Mouse (Mus musculus) midbrain, embryonic 12.5 days (tissue): ENCODE results near the gene Dgkg. TPM values are rescaled to one million over a fixed set of nuclear protein-coding genes. Genes with fewer than 3 reads are reported as not detected.

Experiments
- ATAC-seq: fragments of 200-750 bp; cut with Nextera tagmentation; 2 replicates; pipeline ENCODE4 v1.8.0; 2017; ENCODE audit warnings: low read depth, moderate TSS enrichment, moderate library complexity; ENCODE audit not compliant: low FRiP score
- H3K27ac ChIP-seq: fragments of 300-500 bp; sonication (generic); replicated peaks from 2 replicates; pipeline ENCODE4 v1.5.1; 2016; ENCODE audit warnings: mild to moderate bottlenecking
- H3K27me3 ChIP-seq: fragments of 300-500 bp; sonication (generic); 2 replicates; pipeline ENCODE4 v1.6.1; 2016; ENCODE audit warnings: mild to moderate bottlenecking
- H3K36me3 ChIP-seq: fragments of 300-500 bp; sonication (generic); 2 replicates; pipeline ENCODE4 v1.6.1; 2016
- H3K4me1 ChIP-seq: fragments of 300-500 bp; sonication (generic); 2 replicates; pipeline ENCODE4 v1.6.1; 2016
- H3K4me2 ChIP-seq: fragments of 300-500 bp; sonication (generic); replicated peaks from 2 replicates; pipeline ENCODE4 v1.6.1; 2016; ENCODE audit warnings: mild to moderate bottlenecking, moderate library complexity
- H3K4me3 ChIP-seq: fragments of 300-500 bp; sonication (generic); 2 replicates; pipeline ENCODE4 v1.5.1; 2016; ENCODE audit warnings: mild to moderate bottlenecking
- H3K9ac ChIP-seq: fragments of 300-500 bp; sonication (generic); replicated peaks from 2 replicates; pipeline ENCODE4 v1.6.1; 2016; ENCODE audit warnings: mild to moderate bottlenecking, moderate library complexity
- H3K9me3 ChIP-seq: fragments of 300-500 bp; sonication (generic); 2 replicates; pipeline ENCODE4 v1.6.1; 2016; ENCODE audit warnings: mild to moderate bottlenecking
- WGBS: fragments of 180-500 bp; shearing (Covaris S2); methylation state at CpG from one replicate; pipeline ENCODE4 v1.1.7; 2016; 5-methylcytosine and 5-hydroxymethylcytosine counted together
- polyA plus RNA-seq: library from polyadenylated mRNA; unstranded; fragments of >200 nt; fragmentation: Nextera tagmentation; extraction: Ambion mirVana; gene quantifications from 2 replicates; pipeline ENCODE4 v1.2.1, GENCODE M21; 2016

The Dgkg gene
- polyA plus RNA-seq, 1 experiment from 2014 or later: 0.17 TPM

DNA sequence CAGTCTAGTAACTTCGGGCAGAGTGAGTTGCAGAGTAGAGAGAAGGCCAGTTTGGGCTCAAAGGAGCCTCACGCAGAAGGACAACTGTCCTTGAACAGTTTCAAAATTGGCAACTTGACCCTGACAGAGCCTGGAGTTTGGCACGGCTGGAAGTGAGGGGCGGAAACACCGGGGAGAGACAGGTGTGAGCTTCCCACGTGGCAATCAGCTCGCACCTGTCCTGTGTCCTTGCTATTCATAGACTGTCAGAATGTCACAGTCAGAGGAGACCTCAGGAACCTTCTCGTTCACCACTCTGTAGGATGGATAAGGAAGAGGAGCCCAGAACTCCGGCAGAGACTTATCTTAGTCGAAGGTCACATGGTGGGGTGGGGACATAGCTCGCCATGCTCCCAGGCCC is 187.6 kb downstream of the Dgkg start:
- no peaks in the 10 kb centered on the region for H3K27me3 ChIP-seq
- WGBS: 89% methylated on average over 11 of the region's 11 CpGs
- H3K4me3 ChIP-seq: no peak overlapping the region
- H3K9ac ChIP-seq: no peak overlapping the region
- H3K27ac ChIP-seq: no peak overlapping the region
- no peaks in the 10 kb centered on the region for H3K4me1 ChIP-seq
- H3K36me3 ChIP-seq: no peaks in the 10 kb centered on the region
- ATAC-seq: no peak
- no peaks in the 10 kb centered on the region for H3K9me3 ChIP-seq
- H3K4me2 ChIP-seq: no peak overlapping the region

DNA sequence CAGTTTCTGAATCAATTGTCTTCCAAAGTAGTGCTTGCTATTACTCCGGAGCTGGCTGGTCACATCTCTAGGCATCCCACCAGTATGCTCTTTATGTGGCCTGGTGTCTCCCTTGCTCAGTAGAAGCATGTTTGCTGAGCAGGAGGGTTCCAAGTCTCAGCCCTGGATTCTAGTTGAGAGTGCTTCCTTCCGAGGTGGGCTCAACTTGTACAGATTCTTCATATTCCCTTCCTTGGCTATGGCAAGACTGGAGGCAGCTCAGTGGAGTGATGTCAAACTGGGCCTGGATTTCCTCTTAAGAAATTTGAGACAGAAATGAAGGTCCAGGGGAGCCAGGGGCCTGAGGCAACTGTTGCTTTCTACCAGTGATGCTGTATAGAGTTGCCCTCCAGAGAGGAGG is 189.9 kb downstream of the Dgkg start:
- WGBS: 94% methylated on average over 2 of the region's 2 CpGs
- no peak for ATAC-seq
- no peak overlapping the region for H3K4me2 ChIP-seq
- no peaks in the 10 kb centered on the region for H3K4me1 ChIP-seq
- H3K27me3 ChIP-seq: no peaks in the 10 kb centered on the region
- no peaks in the 10 kb centered on the region for H3K9me3 ChIP-seq
- no peak overlapping the region for H3K4me3 ChIP-seq
- H3K36me3 ChIP-seq: no peaks in the 10 kb centered on the region
- H3K9ac ChIP-seq: no peak overlapping the region
- H3K27ac ChIP-seq: no peak overlapping the region

DNA sequence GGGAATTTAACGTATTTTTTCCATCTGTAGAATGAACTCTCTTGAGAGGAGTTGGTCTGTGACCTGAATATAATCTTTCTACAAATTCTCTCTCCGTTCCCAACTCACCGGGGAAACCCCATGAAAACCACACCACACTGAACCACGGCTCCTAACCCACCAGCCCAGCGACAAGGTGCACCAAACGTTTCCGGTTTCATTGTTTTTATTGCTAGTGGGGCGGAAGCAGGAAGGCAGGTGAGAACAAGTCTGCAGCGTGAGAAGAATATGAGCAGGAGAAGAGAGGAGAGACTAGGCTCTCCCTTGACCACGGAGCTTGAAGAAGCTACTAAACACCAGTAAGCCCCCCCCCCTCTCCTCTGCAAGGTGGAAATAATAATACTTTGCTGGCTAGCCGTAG is 190.6 kb downstream of the Dgkg start:
- no peaks in the 10 kb centered on the region for H3K9me3 ChIP-seq
- no peaks in the 10 kb centered on the region for H3K27me3 ChIP-seq
- ATAC-seq: no peak
- 89% methylated on average over 11 of the region's 11 CpGs for WGBS
- no peak overlapping the region for H3K9ac ChIP-seq
- H3K4me2 ChIP-seq: no peak overlapping the region
- no peak overlapping the region for H3K4me3 ChIP-seq
- no peak overlapping the region for H3K27ac ChIP-seq
- H3K4me1 ChIP-seq: no peaks in the 10 kb centered on the region
- no peaks in the 10 kb centered on the region for H3K36me3 ChIP-seq

DNA sequence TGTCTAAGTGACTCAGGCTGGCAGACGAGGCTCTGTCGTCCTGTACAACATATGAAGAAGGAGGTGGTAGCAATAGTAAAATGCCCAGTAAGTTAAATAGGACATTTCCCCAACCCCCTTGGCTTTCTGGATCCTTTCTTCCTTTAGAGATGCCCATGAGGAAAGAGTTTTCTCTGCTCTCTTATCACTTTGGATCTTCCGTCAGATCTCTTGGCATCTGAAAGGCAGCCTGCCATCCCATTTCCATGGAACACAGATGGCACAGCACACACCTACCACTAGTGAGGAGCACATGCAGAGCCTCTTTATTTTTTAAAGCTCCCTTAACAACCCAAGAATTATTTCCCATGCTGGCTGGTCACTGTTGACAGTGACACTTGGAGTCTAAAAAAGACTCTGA is 194.8 kb downstream of the Dgkg start:
- H3K4me1 ChIP-seq: no peaks in the 10 kb centered on the region
- WGBS: 92% methylated on average over 3 of the region's 3 CpGs
- no peak overlapping the region for H3K4me3 ChIP-seq
- H3K9ac ChIP-seq: no peak overlapping the region
- ATAC-seq: no peak
- H3K4me2 ChIP-seq: no peak overlapping the region
- no peaks in the 10 kb centered on the region for H3K9me3 ChIP-seq
- H3K36me3 ChIP-seq: no peaks in the 10 kb centered on the region
- H3K27me3 ChIP-seq: no peaks in the 10 kb centered on the region
- no peak overlapping the region for H3K27ac ChIP-seq

DNA sequence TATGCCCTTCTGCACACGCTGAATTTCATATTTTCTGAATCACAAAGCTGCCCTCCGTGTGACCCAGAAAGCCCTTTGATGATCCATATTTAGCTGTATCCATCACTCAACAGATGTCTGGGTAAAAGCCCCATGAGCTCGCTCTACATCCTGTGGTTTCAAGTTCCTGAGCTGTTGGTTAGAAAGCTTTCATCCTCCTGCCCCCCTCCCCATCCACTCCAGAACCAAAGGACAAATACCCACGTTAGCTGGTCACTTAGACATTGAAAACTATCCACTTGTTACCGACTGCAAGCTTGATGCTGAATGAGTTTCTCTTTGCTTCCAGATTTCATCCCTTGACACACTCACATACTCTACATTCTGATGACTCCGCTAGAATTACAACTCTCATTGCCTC is 195.3 kb downstream of the Dgkg start:
- Histone ChIP-seq H3K4me3 (no peak overlapping the region), H3K9me3 (no peaks in the 10 kb centered on the region), H3K4me1 (no peaks in the 10 kb centered on the region), H3K9ac (no peak overlapping the region), H3K4me2 (no peak overlapping the region), H3K36me3 (no peaks in the 10 kb centered on the region), H3K27ac (no peak overlapping the region), H3K27me3 (no peaks in the 10 kb centered on the region; the same call in 1 of the 2 replicates)
- no peak for ATAC-seq
- 81% methylated on average over 6 of the region's 6 CpGs for WGBS

DNA sequence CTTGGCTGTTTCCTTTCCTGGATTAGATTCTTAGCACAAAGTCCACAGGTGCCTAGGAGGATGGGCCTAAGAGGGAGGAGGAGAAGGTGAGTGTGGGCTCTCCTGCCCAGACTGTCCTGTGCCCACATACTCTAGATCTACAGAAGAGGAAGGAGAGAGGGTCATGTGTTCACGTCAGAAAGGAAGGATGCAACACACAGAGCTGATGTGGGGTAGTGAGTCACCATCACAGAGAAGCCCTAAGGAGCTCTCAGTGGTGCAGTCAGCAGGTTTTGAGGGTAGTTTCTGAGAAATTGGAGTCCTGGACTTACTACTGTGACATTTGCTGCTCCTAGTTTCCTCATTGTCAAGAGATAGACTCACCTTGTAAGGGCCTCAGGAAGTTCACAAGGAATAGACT is 196.1 kb downstream of the Dgkg start:
- Histone ChIP-seq H3K4me2 (no peak overlapping the region), H3K9ac (no peak overlapping the region), H3K9me3 (no peaks in the 10 kb centered on the region), H3K4me1 (no peaks in the 10 kb centered on the region), H3K27me3 (no peaks in the 10 kb centered on the region; the same call in 1 of the 2 replicates), H3K36me3 (no peaks in the 10 kb centered on the region), H3K4me3 (no peak overlapping the region), H3K27ac (no peak overlapping the region)
- ATAC-seq: no peak
- 84% methylated on average over 1 of the region's 1 CpGs for WGBS

DNA sequence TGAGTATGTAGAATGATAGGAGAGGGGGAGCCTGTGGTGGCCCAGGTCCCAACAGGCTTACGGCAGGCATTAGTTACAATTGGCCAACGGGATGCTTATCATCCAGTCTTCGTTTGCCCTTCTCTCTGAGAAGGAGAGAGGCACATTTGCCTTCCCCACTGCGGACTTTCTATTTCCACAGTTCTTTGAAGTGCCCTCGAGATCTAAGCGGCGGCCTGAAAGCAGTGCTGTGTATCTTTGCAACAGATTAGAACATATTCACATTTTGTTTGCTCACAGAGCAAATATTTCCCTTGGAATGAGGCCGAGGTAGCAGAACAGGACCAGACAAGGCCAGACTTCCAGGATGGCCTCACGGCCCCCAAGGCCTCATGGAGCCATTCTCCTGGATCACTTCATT is 204.9 kb downstream of the Dgkg start:
- Histone ChIP-seq H3K4me1 (no peaks in the 10 kb centered on the region), H3K27ac (no peak overlapping the region), H3K27me3 (no peaks in the 10 kb centered on the region; the same call in 1 of the 2 replicates), H3K4me3 (no peak overlapping the region), H3K36me3 (no peaks in the 10 kb centered on the region), H3K4me2 (no peak overlapping the region), H3K9ac (no peak overlapping the region), H3K9me3 (no peaks in the 10 kb centered on the region)
- 85% methylated on average over 9 of the region's 9 CpGs for WGBS
- no peak for ATAC-seq

DNA sequence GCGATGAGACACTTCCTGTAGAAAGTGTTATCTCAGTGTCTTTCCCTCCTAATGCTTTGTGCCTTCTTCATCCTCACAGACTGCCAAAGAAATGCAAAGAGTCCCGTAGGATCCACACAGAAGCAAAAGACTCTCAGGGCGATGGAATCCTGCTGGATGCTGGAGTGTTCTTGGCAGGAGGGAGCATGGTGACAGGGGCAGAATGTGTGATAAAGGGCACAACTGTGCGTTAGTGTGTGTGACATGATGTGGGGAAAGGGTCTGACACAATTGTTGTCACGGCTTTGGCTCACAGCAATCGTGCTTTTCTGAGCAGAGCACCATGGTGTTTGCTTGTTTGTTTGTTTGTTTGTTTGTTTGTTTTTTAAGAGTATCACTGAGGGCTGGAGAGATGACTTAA is 208.9 kb downstream of the Dgkg start:
- 84% methylated on average over 6 of the region's 6 CpGs for WGBS
- Histone ChIP-seq H3K4me2 (no peak overlapping the region), H3K9ac (no peak overlapping the region), H3K4me3 (no peak overlapping the region), H3K27ac (no peak overlapping the region), H3K27me3 (peaks cover 14% of the 10 kb centered on the region), H3K36me3 (no peaks in the 10 kb centered on the region), H3K9me3 (no peaks in the 10 kb centered on the region), H3K4me1 (no peaks in the 10 kb centered on the region)
- ATAC-seq: no peak

DNA sequence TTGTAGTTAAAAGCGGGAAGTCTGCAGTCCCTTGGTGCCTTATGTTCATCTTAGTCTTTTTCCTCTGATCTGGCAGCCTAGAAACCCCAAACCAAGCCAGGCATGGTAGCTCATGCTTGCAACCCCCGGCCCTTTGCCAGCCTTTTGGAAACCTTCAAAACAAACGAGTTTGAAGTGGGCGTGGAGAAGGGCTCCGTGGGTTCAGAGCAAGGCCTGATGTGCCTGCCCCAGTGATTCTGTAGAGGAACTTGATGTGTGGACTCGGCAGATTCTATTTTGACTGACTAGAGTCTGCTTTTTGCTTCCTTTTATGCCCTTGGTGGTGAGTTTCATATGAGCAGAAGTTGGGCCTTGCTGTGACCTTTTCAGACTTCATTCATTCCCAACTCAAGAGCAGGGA is 212.2 kb downstream of the Dgkg start:
- no peaks in the 10 kb centered on the region for H3K9me3 ChIP-seq
- H3K27me3 ChIP-seq: peaks cover 44% of the 10 kb centered on the region
- no peak overlapping the region for H3K9ac ChIP-seq
- no peaks in the 10 kb centered on the region for H3K36me3 ChIP-seq
- no peak overlapping the region for H3K4me2 ChIP-seq
- H3K4me1 ChIP-seq: peaks cover 13% of the 10 kb centered on the region
- H3K4me3 ChIP-seq: no peak overlapping the region
- no peak for ATAC-seq
- WGBS: 72% methylated on average over 6 of the region's 6 CpGs
- no peak overlapping the region for H3K27ac ChIP-seq

DNA sequence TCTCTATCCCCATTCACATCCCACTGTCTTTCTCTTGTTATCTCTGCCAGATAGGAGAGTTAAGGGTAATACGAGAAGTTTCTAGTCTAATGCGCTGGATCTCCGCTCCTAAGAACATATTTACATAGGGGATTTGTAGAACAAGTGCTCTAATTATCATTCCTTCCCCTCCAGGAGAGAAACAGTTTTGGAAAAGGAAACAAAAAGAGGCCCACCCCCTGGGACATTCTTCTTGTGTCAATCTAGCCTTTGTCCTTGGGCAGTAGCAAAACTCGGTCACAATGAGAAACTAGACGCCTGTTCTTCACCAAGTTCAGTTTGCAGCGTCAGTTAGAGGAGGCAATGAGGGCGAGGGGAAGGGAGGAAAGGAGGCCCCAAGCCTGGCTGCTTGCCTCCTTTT is 214.8 kb downstream of the Dgkg start:
- Histone ChIP-seq H3K9me3 (no peaks in the 10 kb centered on the region), H3K36me3 (no peaks in the 10 kb centered on the region), H3K27me3 (peaks cover 60% of the 10 kb centered on the region), H3K27ac (no peak overlapping the region), H3K9ac (no peak overlapping the region), H3K4me3 (no peak overlapping the region), H3K4me2 (no peak overlapping the region), H3K4me1 (peaks cover 20% of the 10 kb centered on the region)
- no peak for ATAC-seq
- WGBS: 17% methylated on average over 7 of the region's 7 CpGs

DNA sequence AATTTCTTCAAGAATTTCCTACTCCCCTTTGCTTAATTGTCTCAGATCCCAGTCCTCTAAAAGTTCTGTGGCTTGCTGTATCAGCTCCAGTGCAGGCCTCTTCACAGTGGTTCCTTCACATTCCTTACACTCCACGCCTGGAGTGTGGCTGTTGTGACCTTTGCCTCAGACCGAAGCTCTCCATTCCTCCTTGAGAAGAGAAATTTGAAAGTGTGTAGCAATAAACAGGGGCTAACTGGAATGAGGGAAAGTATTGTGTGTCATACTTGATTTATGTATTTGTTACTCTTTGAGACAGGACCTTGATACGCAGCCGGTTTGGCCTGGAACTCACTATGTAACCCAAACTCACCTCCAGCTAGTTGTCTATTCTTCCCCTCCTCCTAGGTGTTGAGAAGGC is 215.7 kb downstream of the Dgkg start:
- no peak for ATAC-seq
- WGBS: 83% methylated on average over 4 of the region's 4 CpGs
- Histone ChIP-seq H3K9ac (no peak overlapping the region), H3K36me3 (no peaks in the 10 kb centered on the region), H3K27ac (no peak overlapping the region), H3K4me1 (peaks cover 20% of the 10 kb centered on the region), H3K9me3 (no peaks in the 10 kb centered on the region), H3K4me3 (no peak overlapping the region), H3K4me2 (no peak overlapping the region), H3K27me3 (peaks cover 69% of the 10 kb centered on the region)

DNA sequence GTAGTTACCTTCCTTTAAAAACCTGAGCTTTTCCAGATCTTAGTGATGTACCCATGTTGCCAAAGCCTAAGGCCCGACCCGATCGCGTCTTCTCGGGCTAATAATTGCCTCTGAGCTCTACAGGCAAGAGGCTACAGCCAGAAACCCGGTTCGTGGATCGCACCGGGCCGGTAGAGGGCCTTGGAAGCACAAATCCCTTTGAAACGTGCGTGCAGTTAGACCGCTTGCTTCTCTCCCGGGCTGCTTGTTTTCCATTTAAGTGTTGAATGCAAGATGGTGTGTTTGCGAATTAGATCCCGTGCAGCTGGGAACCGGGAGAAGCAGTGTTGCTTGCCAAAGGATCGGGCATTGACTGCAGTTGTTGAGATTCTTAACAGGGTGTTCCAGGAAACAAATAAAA is 216.8 kb downstream of the Dgkg start:
- no peak for ATAC-seq
- H3K4me2 ChIP-seq: peak overlapping the region; percentile 68
- no peaks in the 10 kb centered on the region for H3K9me3 ChIP-seq
- H3K9ac ChIP-seq: no peak overlapping the region
- WGBS: under 1% methylated on average over 18 of the region's 18 CpGs
- no peaks in the 10 kb centered on the region for H3K36me3 ChIP-seq
- no peak overlapping the region for H3K27ac ChIP-seq
- peaks cover 78% of the 10 kb centered on the region for H3K27me3 ChIP-seq
- peak overlapping the region; percentile 73 for H3K4me3 ChIP-seq
- peaks cover 20% of the 10 kb centered on the region for H3K4me1 ChIP-seq

DNA sequence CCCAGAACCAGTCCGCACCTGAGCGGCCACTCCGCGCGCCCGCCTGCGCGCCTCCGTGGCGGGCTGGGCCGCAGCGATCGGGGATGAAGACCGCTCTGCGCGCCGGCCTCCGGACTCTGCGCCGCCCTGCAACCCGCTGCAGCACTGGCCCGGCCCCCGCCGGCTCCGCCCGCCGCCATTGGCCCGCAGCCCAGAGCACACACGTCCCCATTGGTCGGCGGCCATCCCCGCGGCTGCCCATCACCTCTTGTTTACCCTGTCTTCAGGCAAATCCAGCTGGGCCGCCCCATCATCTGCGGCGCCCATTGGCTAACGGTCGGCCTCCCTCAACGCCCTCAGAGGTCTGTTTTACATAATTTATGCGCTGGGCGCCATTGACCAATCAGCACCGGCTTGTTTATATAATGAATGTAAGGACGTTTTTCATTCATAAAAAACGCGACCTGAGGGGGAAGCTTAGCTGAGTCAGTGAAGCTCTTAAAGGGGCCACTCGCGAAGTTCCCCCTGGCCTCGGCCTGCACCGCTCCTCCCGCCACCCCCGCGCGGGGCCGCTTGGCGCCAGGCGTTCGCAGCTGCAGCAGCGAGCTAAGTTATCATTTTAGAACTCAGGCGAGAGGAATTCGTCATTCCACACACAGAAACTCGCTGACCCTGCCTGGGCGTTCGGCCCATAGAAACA is 217.4 kb downstream of the Dgkg start, which contains the start of gene Etv5:
Gene Etv5, minus strand, starts transcription at position 221 of the 679 bp plus-strand sequence.
- Histone ChIP-seq H3K4me2 (peak within 1 kb of the TSS; percentile 98), H3K9me3 (no peaks in the 10 kb centered on the region), H3K9ac (peak within 1 kb of the TSS; percentile 65), H3K27me3 (peaks cover 84% of the 10 kb centered on the region), H3K36me3 (no peaks in the 10 kb centered on the region), H3K27ac (0 out of 2 replicates have a peak within 1 kb of the TSS, but pooled peaks have one; percentile 39), H3K4me1 (peaks cover 23% of the 10 kb centered on the region), H3K4me3 (peak within 1 kb of the TSS; percentile 73)
- under 1% methylated on average over 60 of the region's 63 CpGs for WGBS
- peak; percentile 99 for ATAC-seq
